Mouse (Mus musculus): Measurements from ENCODE around the gene Ercc5. TPM values are rescaled to one million over a fixed set of nuclear protein-coding genes. Genes with fewer than 3 reads are reported as not detected.

The Ercc5 gene
- polyA plus RNA-seq, 1 experiment from 2014 or later: 43.0 TPM

DNA sequence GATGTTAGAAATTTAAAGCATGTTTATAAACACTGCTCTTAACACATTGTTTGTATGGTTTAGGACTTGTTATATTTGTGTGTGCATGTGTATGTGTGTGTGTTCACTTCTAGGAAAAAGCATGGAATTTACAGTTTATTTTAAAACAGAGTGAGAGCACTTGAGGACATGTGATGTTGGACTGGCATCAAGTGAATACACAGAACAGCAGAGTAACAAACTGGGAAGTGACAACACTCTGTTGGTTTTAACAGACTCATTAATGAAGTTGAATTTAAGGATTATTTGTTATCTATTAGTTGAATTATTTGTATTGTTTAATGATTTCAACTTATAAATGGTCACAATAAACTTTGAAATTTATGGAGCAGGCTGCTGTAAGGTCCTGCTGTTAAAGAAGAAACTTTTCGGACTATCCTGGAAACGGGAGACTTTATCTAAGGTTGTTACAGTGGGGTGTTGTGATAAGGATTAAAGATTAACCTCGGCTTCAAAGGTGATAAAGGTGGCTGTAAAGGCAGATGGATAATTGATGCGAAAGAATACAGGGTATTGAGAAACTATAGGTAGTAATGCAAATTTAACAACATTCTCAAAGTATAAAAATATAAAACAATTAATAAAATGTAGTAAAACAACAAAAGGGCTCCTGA lies 17.5 kb upstream of the Ercc5 start:
- H3K9me3 ChIP-seq: no peaks in the 10 kb centered on the region
- H3K4me3 ChIP-seq: no peak overlapping the region
- H3K9ac ChIP-seq: no peak overlapping the region
- H3K27me3 ChIP-seq (replicated peaks): no peaks in the 10 kb centered on the region
- no peak overlapping the region for H3K4me2 ChIP-seq (replicated peaks)
- H3K4me1 ChIP-seq: no peaks in the 10 kb centered on the region
- H3K36me3 ChIP-seq: peaks cover 33% of the 10 kb centered on the region; the same call in 1 of the 2 replicates
- 90% methylated on average over 4 of the region's 4 CpGs for WGBS
- no peak for ATAC-seq (ENCODE audit: low FRiP score, low read depth)
- H3K27ac ChIP-seq: no peak overlapping the region

- ATAC-seq (ENCODE audit: low FRiP score, low read depth): no peak
These were observed 7.3 kb upstream of the Ercc5 start for GRCm38 (mm10) chr1:44140232-44140631.

DNA sequence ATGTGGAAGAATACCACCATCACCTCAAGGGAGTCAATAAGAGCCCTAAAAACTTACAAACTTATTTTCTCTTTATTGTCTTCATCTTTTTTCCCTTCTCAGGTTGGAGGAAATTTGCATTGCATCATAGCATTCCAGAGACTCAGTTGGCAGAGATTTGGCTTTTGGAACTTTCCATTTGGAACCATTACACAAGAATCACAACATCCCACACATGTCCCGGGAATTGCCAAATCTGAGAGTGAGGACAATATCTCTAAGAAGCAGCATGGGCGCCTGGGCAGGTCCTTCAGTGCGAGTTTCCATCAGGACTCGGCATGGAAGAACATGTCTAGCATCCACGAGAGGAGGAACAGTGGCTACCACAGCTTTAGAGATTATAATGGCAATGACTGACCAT lies 4.8 kb upstream of the Ercc5 start:
- 90% methylated on average over 5 of the region's 5 CpGs for WGBS
- no peaks in the 10 kb centered on the region for H3K9me3 ChIP-seq
- no peak overlapping the region for H3K27ac ChIP-seq
- no peaks in the 10 kb centered on the region for H3K27me3 ChIP-seq (replicated peaks)
- ATAC-seq (ENCODE audit: low FRiP score, low read depth): no peak
- H3K4me3 ChIP-seq: no peak overlapping the region
- peaks cover 39% of the 10 kb centered on the region for H3K36me3 ChIP-seq
- H3K4me1 ChIP-seq: peaks cover 4% of the 10 kb centered on the region; the same call in 1 of the 2 replicates
- no peak overlapping the region for H3K4me2 ChIP-seq (replicated peaks)
- no peak overlapping the region for H3K9ac ChIP-seq

More at GRCm38 (mm10) chr1:44140232-44140631, 7.3 kb upstream of the Ercc5 start:
- no peak overlapping the region for H3K27ac ChIP-seq
- H3K27me3 ChIP-seq (replicated peaks): no peaks in the 10 kb centered on the region
- 86% methylated on average over 4 of the region's 4 CpGs for WGBS
- H3K9ac ChIP-seq: no peak overlapping the region
- peaks cover 43% of the 10 kb centered on the region for H3K36me3 ChIP-seq
- no peaks in the 10 kb centered on the region for H3K4me1 ChIP-seq
- no peak overlapping the region for H3K4me3 ChIP-seq
- no peak overlapping the region for H3K4me2 ChIP-seq (replicated peaks)
- no peaks in the 10 kb centered on the region for H3K9me3 ChIP-seq

DNA sequence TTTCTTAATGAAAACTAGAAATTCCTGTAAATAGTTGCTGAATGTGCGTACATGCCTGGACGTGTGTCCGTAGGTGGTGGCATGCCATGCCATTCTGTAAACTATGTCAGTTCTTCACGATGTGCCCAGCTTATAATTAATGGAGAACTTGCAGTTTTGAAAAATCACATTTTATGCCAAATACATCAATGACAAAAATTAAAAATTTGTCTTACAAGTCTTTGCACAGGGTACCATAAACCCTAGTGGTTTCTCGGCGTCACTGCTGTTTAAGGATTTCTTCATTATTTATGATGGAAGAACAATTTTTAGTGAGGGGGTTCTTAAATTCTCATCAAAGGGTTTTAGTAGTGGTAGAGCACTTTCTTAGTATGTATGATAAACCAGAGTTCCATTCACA lies 1.2 kb downstream of the Ercc5 start:
- H3K4me2 ChIP-seq (replicated peaks): peak overlapping the region; percentile 67
- ATAC-seq (ENCODE audit: low FRiP score, low read depth): 0 out of 2 replicates have a peak, but pooled peaks have one; percentile 4
- H3K9ac ChIP-seq: peak overlapping the region; percentile 93
- peak overlapping the region; percentile 85 for H3K4me3 ChIP-seq
- WGBS: 38% methylated on average over 6 of the region's 6 CpGs
- peaks cover 10% of the 10 kb centered on the region; the same call in 1 of the 2 replicates for H3K4me1 ChIP-seq
- peaks cover 3% of the 10 kb centered on the region; the same call in 1 of the 2 replicates for H3K36me3 ChIP-seq
- H3K27ac ChIP-seq: no peak overlapping the region
- no peaks in the 10 kb centered on the region for H3K27me3 ChIP-seq (replicated peaks)
- H3K9me3 ChIP-seq: no peaks in the 10 kb centered on the region

DNA sequence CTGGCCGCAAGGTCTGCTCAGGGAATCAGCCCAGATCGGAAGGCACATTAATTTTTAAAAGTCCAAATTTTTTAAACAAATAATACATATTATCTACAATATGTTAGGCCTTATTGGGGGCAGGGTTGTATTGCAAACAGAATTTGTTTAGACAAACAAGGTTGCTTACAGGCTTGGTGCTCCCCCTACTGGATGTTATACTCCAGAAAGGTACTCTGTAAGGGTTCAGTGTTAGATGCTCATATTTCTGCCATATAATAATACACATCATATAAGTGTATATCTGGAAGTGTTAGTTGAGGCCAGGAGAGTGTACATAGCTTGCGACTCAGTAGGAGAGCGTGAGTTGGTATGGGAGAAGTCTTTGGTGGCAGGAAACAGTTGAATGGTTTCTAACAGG lies 7.7 kb downstream of the Ercc5 start:
- H3K36me3 ChIP-seq: peaks cover 24% of the 10 kb centered on the region
- no peak overlapping the region for H3K4me2 ChIP-seq (replicated peaks)
- H3K4me3 ChIP-seq: no peak overlapping the region
- no peak overlapping the region for H3K27ac ChIP-seq
- no peaks in the 10 kb centered on the region for H3K27me3 ChIP-seq (replicated peaks)
- H3K4me1 ChIP-seq: no peaks in the 10 kb centered on the region
- no peak for ATAC-seq (ENCODE audit: low FRiP score, low read depth)
- no peak overlapping the region for H3K9ac ChIP-seq
- WGBS: 98% methylated on average over 4 of the region's 4 CpGs
- no peaks in the 10 kb centered on the region for H3K9me3 ChIP-seq

DNA sequence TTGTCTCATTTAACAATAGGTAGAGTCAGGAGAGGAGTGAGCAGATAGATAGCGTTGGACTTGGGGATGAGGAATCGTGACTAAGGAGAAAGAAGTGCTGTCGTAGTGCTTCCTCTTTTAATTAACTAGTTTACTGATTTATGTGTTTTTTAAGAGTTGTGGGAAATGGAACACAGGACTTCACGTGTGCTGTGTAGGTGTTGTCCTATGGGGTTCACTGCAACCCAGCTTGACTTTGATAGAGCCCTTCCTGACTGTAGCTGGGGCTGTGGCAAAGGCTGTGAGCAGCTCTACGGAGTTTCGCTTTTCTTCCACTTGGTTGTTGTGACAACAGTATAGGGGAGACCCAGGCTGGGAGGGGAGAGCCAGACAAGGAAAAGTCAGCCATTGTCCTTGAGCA lies 10.8 kb downstream of the Ercc5 start:
- H3K36me3 ChIP-seq: peaks cover 48% of the 10 kb centered on the region
- no peak overlapping the region for H3K4me2 ChIP-seq (replicated peaks)
- WGBS: 89% methylated on average over 6 of the region's 6 CpGs

DNA sequence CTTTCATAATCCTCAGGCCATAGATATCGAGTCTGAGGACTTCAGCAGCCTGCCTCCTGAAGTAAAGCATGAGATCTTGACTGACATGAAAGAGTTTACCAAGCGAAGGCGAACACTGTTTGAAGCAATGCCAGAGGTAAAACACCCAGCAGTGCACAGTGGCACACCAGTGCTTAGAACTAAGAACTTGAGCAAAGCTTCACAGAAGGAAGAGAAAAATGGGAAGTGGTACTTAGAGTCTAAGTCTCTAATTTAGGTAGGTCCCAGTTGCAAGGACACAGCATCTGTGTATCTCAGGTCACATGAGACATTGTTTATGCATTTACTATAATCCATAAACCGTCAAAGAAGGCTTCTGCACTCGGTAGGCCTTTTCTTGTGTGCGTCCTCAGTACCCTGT lies 14.3 kb downstream of the Ercc5 start:
- Histone ChIP-seq H3K9ac (no peak overlapping the region), H3K4me2 (replicated peaks) (no peak overlapping the region), H3K27ac (no peak overlapping the region), H3K9me3 (no peaks in the 10 kb centered on the region), H3K36me3 (peaks cover 75% of the 10 kb centered on the region), H3K4me1 (no peaks in the 10 kb centered on the region), H3K27me3 (replicated peaks) (no peaks in the 10 kb centered on the region), H3K4me3 (no peak overlapping the region)
- 98% methylated on average over 6 of the region's 6 CpGs for WGBS
- no peak for ATAC-seq (ENCODE audit: low FRiP score, low read depth)

More for the DNA sequence above, 10.8 kb downstream of the Ercc5 start:
- Histone ChIP-seq H3K4me3 (no peak overlapping the region), H3K9me3 (no peaks in the 10 kb centered on the region), H3K4me1 (no peaks in the 10 kb centered on the region), H3K27ac (no peak overlapping the region), H3K9ac (no peak overlapping the region), H3K27me3 (replicated peaks) (no peaks in the 10 kb centered on the region)
- ATAC-seq (ENCODE audit: low FRiP score, low read depth): no peak

DNA sequence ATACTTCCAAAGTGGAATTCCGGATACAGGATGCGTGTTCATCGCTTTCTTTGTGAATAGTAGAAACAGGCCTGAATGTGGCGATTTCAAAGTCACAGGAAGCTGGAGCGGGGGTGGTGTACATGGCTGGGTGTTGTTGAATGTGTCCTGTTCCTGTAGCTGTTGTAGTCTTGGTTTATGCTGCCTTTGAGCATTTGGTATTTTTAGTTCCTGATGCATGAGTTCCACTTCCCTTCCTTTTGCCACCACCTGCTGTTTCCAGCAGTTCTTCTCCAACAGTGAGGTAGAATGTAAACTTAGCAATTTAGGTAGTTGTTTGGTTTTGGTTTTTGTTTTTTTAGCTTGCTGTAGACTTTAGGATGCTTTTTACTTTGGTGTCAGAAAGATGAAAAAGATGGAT lies 14.8 kb downstream of the Ercc5 start:
- Histone ChIP-seq H3K9me3 (0 out of 2 replicates have a peak, but pooled peaks cover under 1% of the 10 kb centered on the region), H3K4me1 (no peaks in the 10 kb centered on the region), H3K4me2 (replicated peaks) (no peak overlapping the region), H3K9ac (no peak overlapping the region), H3K27ac (no peak overlapping the region), H3K4me3 (no peak overlapping the region), H3K36me3 (peaks cover 81% of the 10 kb centered on the region), H3K27me3 (replicated peaks) (no peaks in the 10 kb centered on the region)
- 95% methylated on average over 5 of the region's 5 CpGs for WGBS
- no peak for ATAC-seq (ENCODE audit: low FRiP score, low read depth)

- Histone ChIP-seq H3K9ac (no peak overlapping the region), H3K9me3 (peaks cover 12% of the 10 kb centered on the region; the same call in 1 of the 2 replicates), H3K36me3 (peaks cover 76% of the 10 kb centered on the region), H3K4me1 (no peaks in the 10 kb centered on the region), H3K4me3 (no peak overlapping the region), H3K27ac (no peak overlapping the region), H3K27me3 (replicated peaks) (no peaks in the 10 kb centered on the region), H3K4me2 (replicated peaks) (no peak overlapping the region)
- 96% methylated on average over 3 of the region's 3 CpGs for WGBS
- ATAC-seq (ENCODE audit: low FRiP score, low read depth): no peak
These were observed 20.4 kb downstream of the Ercc5 start for GRCm38 (mm10) chr1:44167859-44168383.

DNA sequence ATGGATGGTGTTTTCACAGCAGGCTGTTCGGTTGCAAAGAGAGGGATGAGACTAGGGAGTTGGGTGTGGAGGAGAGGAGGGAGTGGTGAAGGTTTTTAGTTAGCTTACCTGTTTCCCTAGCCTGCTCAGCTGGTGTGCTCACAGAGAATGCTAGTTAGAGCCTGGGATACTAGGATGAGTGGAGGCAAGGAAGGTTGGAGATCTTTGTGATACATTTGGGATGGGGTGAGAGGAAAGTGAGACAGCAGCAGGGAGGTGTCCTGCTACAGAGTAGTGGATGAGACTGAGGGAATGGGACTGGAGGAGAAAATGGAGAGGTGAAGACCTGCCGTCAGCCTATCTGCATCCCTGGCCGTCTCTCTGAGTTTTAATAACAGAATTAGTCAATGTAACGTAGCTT lies 25.1 kb downstream of the Ercc5 start:
- no peak overlapping the region for H3K4me2 ChIP-seq (replicated peaks)
- H3K4me3 ChIP-seq: no peak overlapping the region
- no peak for ATAC-seq (ENCODE audit: low FRiP score, low read depth)
- H3K27ac ChIP-seq: no peak overlapping the region
- no peaks in the 10 kb centered on the region for H3K4me1 ChIP-seq
- H3K9me3 ChIP-seq: peaks cover 9% of the 10 kb centered on the region; the same call in 1 of the 2 replicates
- peaks cover 81% of the 10 kb centered on the region for H3K36me3 ChIP-seq
- H3K27me3 ChIP-seq (replicated peaks): no peaks in the 10 kb centered on the region
- WGBS: 93% methylated on average over 4 of the region's 4 CpGs
- H3K9ac ChIP-seq: no peak overlapping the region

- no peak overlapping the region for H3K4me2 ChIP-seq (replicated peaks)
- H3K27ac ChIP-seq: no peak overlapping the region
- no peak overlapping the region for H3K4me3 ChIP-seq
- H3K4me1 ChIP-seq: no peaks in the 10 kb centered on the region
- no peak overlapping the region for H3K9ac ChIP-seq
- H3K27me3 ChIP-seq (replicated peaks): no peaks in the 10 kb centered on the region
- H3K36me3 ChIP-seq: peaks cover 82% of the 10 kb centered on the region
- no peak for ATAC-seq (ENCODE audit: low FRiP score, low read depth)
- H3K9me3 ChIP-seq: peaks cover 8% of the 10 kb centered on the region; the same call in 1 of the 2 replicates
- WGBS: 88% methylated on average over 8 of the region's 8 CpGs
These were observed 26.4 kb downstream of the Ercc5 start for GRCm38 (mm10) chr1:44173903-44174302.

DNA sequence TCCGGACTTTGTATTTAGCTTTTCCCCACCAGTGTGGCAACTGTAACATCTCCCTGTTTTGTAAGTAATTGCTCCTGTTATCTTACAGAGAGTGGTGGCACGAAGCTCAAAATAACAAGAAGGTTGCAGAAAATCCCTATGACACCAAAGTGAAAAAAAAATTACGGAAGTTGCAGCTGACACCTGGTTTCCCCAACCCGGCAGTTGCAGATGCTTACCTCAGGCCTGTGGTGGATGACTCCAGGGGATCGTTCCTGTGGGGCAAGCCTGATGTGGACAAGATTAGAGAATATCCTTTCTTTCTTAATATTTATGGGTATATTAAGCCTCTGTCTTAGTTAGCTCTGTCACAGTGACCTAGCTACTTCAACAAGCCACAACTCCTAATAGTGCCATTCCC lies 30.5 kb downstream of the Ercc5 start:
- H3K27ac ChIP-seq: no peak overlapping the region
- no peak overlapping the region for H3K4me3 ChIP-seq
- ATAC-seq (ENCODE audit: low FRiP score, low read depth): no peak
- H3K4me1 ChIP-seq: no peaks in the 10 kb centered on the region
- no peaks in the 10 kb centered on the region for H3K9me3 ChIP-seq
- H3K36me3 ChIP-seq: peaks cover 69% of the 10 kb centered on the region
- H3K27me3 ChIP-seq (replicated peaks): no peaks in the 10 kb centered on the region
- no peak overlapping the region for H3K9ac ChIP-seq
- H3K4me2 ChIP-seq (replicated peaks): no peak overlapping the region
- 94% methylated on average over 5 of the region's 5 CpGs for WGBS

DNA sequence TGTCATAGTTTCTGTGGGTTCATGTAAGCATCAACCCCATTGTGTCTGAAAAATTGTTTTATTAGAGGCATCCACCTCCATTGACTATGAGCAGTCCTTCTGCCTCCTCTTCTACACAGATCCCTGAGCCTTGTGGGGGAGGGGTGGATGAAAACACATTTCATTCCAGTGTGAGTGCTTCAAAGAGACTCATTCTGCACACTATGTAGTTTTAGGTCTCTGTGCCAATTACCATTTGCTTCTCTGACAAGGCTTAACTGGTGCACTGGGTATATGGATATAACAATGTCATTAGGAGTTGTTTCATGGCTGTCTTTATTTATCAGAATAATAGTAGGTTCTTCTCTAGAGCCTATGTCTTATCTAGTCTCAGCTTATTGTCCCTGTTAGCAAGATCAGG lies 38.9 kb downstream of the Ercc5 start:
- no peak overlapping the region for H3K27ac ChIP-seq
- H3K9ac ChIP-seq: no peak overlapping the region
- peaks cover 5% of the 10 kb centered on the region for H3K36me3 ChIP-seq
- no peaks in the 10 kb centered on the region for H3K4me1 ChIP-seq
- H3K9me3 ChIP-seq: no peaks in the 10 kb centered on the region
- H3K27me3 ChIP-seq (replicated peaks): no peaks in the 10 kb centered on the region
- H3K4me3 ChIP-seq: no peak overlapping the region
- no peak overlapping the region for H3K4me2 ChIP-seq (replicated peaks)
- ATAC-seq (ENCODE audit: low FRiP score, low read depth): no peak
